Mouse (Mus musculus): ENCODE results near the gene Cyyr1. TPM values are rescaled to one million over a fixed set of nuclear protein-coding genes. Genes with fewer than 3 reads are reported as not detected.

Gene Cyyr1
- 1.4 and 4.5 TPM in 2 replicates for polyA plus RNA-seq (2012; rRNA removed; ENCODE audit: low replicate concordance)

DNA sequence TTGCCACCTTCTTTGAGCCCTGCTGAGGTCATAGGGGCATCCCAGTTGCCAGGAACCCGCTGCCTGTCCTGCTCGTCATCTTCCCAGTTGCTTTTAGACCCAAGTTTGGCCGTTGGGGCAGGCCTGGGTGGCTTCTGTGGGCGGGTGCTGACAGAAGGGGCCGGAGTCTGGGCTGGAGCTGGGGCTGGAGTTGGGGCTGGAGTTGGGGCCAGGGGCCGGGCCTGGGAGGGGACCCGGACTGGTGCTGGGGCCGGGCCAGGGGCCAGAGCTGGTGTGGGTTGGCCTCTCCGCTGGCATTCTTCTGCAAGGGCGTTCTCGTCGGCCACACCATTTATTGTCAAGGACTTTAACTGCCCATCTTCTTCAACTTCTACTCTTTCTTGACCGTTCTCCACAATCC, at the start of gene Cyyr1:
Gene Cyyr1 (minus strand): TSS at position 101 of the 400 bp plus-strand sequence.

Other genes starting within 250 kb of the Cyyr1 start
- 2.3 and 2.9 TPM in 2 replicates for gene Adamts1, start 249.7 kb upstream of the Cyyr1 start, polyA plus RNA-seq (2012; rRNA removed; ENCODE audit: low replicate concordance)